Mouse (Mus musculus) C2C12 (cell line): ENCODE data around the gene Esp4.
"Not testable (repeated sequence)": the region's sequence is repeated elsewhere in the genome, so short reads cannot be mapped to it uniquely, and the experiment has no call there.

ENCODE experiments used
- CEBPB ChIP-seq: IDR thresholded peaks from one replicate; pipeline ENCODE4 v1.6.1; 2011; ENCODE audit warnings: low read depth, mild to moderate bottlenecking, control low read depth, moderate library complexity
- CTCF ChIP-seq: IDR thresholded peaks from one replicate; pipeline ENCODE4 v1.5.1; 2011; ENCODE audit not compliant: control insufficient read depth, insufficient read depth, insufficient read length
- FOSL1 ChIP-seq: IDR thresholded peaks from one replicate; pipeline ENCODE4 v1.8.0; 2011; ENCODE audit warnings: mild to moderate bottlenecking, low read length; ENCODE audit not compliant: poor library complexity, insufficient read depth, severe bottlenecking
- MAX ChIP-seq: IDR thresholded peaks from one replicate; pipeline ENCODE4 v1.6.1; 2011; ENCODE audit warnings: mild to moderate bottlenecking, control low read depth
- MYOD1 ChIP-seq: IDR thresholded peaks from one replicate; pipeline ENCODE4 v1.6.1; 2011; ENCODE audit warnings: low read depth; ENCODE audit not compliant: control insufficient read depth, insufficient read length
- MYOG ChIP-seq: IDR thresholded peaks from one replicate; pipeline ENCODE4 v1.6.1; 2011; ENCODE audit not compliant: control insufficient read depth, insufficient read length; ENCODE audit errors: extremely low read depth
- USF1 ChIP-seq: IDR thresholded peaks from one replicate; pipeline ENCODE4 v1.6.1; 2011; ENCODE audit warnings: low read depth, mild to moderate bottlenecking, control low read depth, moderate library complexity

GRCm38 (mm10) chr17:40631775-40632174 lies 33.4 kb downstream of the Esp4 start, which contains the start of gene Esp3:
- TF ChIP-seq CTCF, USF1, CEBPB, MAX, MYOG, FOSL1, MYOD1: not testable (repeated sequence)
